Mouse (Mus musculus) cerebellum, adult 11-12 months (tissue): Measurements from ENCODE around the gene Mctp2.
"Not testable (repeated sequence)": the region's sequence is repeated elsewhere in the genome, so short reads cannot be mapped to it uniquely, and the experiment has no call there.

Source experiments
- DNase-seq: peaks from one replicate; pipeline ENCODE4 v3.0.0; 2022

Gene Mctp2

DNA sequence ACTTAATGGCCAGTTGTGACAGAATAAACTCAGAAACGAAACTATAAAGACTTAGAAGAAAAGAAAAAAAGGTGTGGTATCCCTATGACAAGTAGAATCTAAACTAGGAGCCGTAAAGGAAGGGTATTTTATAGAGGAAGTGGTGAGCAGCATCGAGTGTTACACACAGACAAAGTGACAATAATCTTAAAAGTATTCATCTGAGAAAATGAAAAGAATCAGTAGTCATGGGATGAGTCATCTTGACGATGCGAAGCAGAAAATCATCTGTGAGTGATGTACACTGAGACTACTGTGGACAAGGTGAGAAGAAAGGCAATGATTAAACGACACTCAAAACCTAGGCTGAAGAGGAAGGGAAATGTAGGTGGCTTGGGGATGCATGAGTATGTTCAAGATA lies 36.4 kb downstream of the Mctp2 start:
- DNase-seq = no peak

DNA sequence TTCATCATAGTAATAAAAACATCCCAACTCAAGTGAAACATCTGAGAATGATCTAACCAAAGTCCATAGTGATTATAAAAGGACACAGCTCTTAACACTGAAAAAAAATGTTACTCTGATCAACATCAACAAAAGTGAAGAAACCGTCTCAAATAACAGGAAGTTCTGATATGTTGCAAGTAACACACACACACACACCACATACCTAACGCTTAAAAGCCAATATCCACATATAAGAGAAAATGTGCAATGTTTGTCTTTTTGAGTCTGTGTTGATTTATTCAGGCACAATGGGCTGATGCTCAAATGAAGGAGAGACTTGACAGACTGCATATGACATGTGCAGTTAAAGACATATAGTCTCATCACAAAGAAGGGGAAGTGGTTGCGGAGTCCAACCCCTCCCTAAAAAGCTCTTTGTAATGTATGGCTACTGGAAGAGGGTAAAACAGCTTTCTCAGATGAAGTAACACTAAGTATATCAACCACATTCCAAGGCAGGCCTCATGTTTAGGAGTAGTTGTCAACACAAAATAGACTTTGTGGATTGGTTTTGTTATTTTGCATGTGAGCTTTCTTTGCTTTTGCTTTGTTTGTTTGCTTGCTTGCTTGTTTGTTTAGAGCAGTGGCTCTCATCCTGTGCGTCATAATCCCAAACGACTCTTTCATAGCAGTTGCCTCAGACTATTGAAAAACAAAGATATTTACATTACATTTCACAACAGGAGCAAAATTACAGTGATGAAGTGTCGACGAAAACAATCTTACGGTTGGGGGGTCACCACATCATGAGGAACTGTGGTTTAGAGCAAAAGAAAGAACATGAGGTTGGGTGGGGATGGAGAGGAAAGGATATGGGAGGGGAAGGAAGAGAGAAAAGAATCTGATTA lies 45.4 kb downstream of the Mctp2 start:
- DNase-seq = no peak

DNA sequence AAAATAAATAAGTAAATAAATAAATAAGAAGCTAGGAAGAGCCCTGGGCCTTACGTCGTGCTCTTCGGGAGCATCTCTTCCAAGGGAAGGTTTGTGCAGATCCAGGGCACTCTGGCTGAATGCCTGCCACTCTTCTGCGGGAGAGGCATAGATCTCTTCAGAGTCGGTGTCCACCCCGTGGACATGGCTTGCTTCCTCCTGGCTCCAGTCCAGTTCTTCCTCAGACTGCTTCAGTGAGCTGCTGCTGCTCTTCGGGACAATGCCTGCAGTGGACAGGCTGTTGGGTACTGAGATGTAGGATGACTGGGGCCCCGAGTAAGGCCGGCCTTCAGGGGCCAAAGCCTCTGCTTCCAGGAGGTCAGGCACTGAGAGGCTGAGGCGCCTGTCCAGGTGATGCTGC lies 47.4 kb downstream of the Mctp2 start:
- DNase-seq = peak; percentile 2

DNA sequence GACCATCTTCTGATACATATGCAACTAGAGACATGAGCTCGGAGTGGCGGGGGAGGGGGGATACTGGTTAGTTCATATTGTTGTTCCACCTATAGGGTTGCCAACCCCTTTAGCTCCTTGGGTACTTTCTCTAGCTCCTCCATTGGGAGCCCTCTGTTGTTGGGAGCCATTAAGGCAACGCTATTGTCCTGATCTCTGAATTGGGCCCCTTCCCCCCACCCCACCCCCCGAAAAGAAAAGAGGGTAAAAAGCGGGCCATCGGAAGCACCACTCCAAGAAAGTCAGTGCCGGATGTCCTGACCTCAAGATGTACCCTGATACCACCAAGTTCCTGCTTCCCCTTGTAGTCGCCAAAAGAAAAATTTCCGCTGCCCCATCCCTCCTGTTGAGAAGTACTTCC lies 56.1 kb downstream of the Mctp2 start:
- DNase-seq = not testable (repeated sequence)

DNA sequence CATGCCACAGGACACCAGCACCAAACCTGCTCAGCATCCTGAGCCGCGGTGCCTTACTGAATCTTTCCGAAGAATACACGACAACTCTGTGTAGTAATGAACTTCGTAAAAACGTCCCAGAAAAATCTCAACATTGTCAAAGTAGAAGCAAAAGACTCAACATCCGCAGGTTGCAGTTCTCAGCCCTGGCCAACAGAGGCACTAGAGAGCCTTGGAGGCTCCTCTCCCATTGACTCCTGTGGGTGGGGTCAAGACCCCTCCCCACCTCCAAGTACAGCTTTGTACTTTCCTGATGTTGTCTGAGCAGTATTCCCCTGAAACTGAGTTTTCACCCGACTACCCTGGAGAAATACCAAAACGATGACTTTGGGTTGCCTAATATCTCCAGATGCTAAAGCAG lies 65.1 kb downstream of the Mctp2 start:
- DNase-seq = no peak

DNA sequence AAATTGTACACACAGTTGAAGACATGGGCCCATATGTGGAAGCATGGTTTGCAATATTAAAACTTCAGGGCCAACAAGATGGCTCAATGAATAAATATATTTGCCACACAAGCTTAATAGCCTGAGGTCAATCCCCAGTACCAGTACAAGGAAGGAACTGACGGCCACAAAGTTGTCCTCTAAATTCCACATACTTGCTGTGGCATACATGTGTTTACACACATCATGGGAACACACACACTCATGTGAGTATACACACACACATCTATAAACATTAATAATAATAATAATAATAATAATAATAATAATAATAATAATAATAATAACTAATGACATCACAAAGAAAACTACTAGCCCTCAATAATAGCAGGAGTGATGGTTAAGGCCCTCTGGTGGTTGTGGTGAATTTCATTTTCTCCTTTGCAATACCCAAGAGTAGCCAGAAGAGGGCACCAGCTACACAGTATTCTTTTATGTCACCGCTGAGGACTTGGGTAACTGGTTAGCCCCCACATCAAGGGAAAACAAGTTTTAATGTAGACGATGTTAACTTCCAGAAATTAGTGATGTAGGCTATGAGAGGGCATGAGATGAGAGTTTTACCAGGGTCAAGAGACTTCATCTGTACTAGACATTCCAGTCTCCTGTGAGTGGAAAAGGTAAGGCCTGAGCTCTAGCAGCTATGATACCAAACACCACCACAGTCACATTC lies 66.5 kb downstream of the Mctp2 start:
- DNase-seq = no peak

DNA sequence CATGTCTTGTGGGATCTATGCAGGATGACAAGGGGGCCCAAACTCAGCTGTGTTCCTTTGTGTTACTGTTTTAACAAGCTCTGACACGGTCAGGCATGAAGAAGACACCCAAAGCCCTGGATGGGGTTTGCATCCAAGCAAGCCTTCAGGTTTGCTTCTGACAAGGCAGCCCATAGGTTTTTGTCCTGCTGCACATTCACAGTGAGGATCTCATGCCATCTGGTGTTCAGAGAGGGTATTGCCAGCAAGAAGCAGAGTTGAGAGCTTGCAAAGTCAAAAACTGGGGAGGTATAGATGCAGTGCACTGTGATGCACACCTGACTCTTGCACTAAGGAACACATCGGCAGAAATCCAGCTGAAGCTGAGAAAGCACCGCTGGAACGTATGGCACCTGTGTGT lies 67.8 kb downstream of the Mctp2 start:
- peak; percentile 5 for DNase-seq

DNA sequence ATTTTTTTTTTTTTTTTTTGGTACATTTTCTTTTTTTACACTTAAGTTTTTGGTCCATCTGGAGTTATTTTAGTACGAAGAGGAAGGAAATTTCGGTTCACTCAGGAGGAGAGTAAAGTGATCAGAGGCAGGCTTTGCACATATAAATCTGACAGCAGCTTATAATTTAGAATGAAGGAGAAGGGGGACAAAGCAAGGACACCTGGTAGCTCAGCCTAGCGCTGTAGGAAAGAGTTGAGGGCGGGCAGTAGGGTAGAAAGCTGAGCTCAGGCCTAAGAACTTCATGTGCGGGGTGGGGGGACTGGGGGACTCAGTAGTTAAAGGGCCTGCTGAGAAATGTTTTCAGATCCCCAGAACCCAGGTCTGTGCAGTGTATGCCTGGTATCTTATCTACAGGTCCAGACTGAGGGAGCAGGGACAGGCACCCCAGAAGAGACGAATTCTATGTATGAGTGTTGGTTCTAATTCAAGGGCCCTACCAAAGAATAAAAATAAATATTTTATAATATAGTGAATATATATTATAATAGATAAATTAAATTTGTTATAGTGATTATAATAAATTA lies 71.9 kb downstream of the Mctp2 start:
- DNase-seq = no peak

DNA sequence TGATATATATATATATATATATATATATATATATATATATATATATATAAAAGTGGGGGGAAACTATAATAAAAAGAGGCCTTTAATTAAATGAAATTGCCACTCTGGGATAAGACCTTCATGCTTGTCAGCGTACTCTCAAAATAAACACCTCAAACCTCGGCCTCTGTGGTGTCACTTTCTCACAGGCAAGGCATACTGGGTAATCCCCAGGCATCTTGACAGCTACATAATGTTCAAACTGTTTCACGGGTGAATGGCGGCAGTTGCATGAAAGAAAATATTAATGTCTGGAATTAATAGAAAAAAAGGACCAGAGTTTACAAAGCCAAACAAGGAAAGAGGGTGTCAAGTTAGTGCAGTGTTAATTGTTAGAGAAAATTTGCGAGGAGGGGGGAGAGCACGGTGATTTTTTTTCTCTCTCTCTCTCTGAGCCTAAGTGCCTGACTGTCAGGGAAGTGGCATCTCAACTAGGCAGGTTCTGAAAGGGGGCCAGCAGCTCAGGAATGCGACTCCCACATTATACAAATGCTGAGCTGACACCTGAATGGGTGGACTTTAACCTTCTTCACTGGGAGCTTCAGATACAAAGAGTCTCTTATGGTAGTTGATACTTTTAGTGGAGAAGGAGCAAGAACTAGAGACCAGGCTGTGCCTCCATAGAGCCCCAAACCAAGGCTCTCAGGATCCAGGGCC lies 75.1 kb downstream of the Mctp2 start:
- DNase-seq = no peak

DNA sequence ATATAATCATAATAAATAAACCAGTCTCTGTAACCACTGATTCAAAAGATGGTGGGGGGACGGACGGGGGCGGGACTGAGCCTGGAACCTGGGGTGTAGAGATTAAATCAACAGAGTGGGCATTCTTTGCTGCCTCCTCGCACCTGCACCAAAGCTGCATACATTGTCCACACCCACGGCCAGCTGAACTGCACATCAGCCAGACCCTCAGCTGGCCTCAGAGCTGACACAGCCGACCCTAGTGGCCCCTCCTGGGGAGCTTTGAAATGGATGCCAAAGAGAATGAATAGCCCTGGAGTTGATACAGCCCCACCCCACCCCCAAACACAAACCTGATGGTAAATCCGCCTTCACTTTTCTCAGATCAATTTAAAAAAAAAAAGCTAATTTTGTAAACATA lies 76.5 kb downstream of the Mctp2 start:
- DNase-seq = no peak

DNA sequence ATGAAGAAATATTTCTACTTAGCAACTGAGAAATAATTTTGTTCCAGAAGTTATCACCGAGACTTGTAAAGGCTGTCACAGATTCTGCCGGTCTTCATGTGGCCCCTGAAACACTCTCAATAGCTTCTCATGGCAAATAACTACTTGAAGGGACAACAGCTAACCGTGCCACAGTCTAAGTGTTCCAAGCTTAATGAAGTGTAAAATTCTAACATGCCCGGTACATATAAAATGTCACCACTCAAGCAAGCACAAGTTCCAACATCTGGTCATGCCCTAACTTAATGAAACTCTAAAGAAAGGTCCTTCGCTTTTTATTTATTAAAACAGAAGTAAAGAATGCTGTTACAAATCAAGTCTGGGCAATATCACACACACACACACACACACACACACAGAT lies 82.8 kb downstream of the Mctp2 start:
- no peak for DNase-seq

DNA sequence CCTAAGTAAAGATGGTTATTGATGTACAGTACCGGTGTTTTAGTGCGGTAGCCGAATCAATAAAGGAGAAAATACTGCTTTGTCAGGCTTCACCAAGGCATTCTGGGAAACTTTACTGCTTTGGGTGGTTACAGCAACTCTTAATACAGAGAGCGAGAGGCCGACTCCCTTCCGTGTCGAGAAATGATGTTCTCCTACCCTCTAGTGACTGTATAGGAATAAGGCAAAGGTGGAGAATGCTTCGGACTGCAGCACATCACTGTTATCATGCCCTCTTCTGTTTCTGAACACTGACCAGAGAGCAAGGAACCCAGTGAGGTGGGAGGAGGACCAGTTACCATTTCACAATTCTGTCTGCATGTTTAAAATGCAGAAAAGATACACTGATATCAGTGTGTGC lies 83.9 kb downstream of the Mctp2 start:
- DNase-seq = no peak

DNA sequence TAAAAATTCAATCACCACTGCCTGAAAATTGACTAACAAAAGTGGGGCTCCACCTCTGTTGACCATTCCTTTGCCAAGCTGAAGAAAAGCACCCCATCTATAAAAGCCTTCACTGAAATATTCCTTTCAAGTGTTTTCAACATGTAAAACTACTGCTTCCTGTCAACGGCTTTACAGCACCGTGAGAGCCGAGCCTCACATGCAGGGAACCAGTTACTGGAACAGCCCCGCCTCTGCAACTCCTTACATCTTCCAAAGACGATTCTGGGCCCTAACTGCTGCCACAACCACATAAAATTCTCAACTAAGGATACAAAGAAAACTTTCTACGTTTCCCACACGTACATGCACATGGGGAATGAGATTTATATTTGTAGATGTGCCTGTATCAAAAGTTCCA lies 88.4 kb downstream of the Mctp2 start:
- DNase-seq = no peak

DNA sequence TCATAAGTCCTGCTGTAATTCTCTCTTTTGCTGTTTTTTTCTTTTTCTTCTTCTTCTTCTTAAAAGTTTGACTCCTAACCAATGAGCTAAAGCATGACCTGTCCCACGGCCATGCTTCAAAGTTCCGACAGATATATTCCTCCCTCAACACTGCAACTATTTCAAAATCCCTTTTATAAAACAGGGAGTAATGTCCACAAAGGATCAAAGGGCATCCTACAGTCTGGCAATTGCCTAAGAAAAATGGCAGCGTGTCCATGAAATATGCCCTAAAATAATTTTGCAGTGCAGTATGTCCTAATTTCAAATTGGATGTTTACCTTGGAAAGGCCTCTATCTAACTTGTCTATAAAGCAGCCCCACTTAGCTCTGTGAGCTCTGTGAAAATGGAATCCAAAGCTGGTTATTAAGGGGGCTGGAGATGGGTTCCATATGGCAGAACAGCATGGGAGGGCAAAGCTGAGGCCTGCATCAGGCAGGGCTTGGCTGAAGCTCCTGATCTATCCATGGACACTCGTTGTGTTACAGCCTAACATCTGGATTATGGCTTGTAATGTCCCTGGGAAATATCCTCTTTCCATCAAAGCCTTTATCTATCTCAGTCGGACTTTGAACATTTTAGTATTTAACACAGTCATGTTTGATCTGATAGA lies 90.7 kb downstream of the Mctp2 start:
- no peak for DNase-seq

DNA sequence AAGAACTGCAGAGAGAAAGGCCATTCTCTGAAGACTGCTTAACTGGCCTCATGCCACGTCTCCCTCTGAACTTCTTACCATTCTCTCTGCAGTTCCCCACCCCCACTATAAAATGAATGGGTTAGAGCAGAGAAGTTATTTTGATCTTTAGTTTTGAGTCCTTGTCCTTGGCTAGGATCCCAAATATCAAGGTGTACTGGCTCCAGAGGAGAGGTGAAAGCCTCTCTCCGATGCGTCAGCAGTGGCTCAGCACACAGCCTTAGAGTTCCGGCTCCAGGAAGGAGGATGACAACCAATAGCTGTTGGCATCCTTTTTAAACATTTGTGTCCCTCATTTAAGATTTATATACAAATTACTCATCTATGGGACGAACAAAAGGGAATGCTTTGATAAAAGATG lies 96.2 kb downstream of the Mctp2 start:
- no peak for DNase-seq

DNA sequence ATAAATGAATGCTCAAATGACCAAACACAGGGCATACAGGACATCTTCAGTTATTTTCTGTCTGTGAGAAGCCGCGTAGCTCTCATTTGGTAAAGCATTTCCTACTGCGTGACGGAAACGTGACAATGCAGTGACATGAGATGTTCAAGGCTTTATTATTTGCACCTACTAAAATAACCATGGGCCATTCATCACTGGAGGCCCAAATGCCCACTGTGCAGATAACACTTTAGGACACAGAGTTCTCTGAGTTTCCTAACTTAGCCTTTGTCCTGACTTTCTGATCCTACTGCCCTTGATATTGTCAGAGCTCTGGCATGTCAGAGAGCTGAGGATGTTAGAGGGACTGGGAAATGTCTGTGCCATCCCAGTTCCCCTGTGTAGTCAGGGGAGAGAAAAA lies 97.1 kb downstream of the Mctp2 start:
- DNase-seq = no peak

DNA sequence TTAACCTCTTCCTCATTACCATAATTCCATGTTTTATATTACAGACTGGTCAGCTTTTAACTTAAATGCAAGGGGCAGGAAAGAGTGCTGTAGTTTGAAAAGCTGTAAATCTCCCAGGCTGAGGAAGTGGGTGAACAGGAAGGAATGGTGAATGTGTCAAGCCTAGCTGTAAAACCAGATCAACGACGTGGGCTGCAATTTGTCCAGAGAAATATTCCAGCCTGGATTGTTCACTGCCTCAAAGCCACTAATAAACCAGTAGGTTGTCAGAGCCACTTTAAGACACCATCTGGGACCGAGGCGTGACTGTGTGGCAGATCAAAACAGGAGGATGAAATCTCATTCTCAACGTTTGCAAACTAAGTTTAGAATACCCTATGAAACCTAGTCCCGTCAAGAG lies 99.6 kb downstream of the Mctp2 start:
- no peak for DNase-seq

DNA sequence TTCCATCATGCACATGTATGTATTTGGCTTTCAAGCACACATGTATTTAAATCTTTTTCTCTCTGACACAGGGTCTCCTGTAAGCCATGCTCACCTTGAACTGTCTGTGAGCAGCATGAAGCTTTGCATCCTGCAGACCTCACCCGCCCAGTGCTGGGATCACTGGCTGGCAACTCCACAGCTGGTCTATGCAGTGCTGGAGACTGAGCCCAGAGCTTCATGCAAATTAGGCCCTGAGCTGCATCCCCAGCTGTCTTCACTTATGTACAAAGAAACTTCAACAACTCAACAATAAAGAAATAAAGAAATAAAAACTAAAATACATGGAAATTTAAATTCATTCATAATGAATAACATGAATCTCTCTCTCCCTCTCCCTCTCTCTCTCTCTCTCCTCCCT lies 110.7 kb downstream of the Mctp2 start:
- no peak for DNase-seq

DNA sequence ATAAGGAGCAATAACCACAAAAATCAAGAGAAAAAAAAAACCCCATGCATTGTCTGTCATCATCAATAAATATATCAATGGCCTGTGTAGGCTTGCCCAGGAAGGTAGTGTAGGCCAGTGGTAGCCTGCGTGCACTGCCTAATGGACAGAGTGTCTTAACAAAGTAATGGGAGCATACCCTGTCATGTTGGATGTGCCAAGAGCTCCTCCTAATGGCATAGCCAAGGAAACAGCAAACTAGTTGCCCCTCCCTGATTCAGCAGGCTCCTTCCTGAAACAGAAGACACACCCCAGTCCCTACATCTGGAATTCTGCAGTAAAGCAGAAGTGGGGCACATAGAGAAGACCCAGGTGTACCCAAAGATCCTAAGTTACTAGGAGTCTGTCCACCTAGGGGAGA lies 113.1 kb downstream of the Mctp2 start:
- DNase-seq = no peak

DNA sequence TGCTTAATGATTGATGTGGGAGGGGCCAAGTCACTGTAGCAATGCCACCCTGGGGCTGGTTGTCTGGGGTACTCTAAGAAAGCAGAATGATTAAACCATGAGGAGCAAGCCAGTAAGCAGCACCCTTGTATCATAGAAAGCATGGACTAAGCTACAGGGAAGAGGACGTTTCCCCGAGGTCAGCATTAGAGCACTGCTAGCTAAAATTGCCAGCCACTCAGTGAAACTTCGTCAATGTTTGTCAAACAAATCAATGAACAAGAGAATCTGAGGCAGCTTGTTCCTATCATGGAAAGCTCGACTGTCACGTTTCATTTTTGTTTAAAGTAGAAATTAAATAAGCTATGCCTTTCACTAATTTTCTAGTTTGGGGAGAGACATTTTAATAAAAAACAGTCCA lies 124.8 kb downstream of the Mctp2 start:
- no peak for DNase-seq

DNA sequence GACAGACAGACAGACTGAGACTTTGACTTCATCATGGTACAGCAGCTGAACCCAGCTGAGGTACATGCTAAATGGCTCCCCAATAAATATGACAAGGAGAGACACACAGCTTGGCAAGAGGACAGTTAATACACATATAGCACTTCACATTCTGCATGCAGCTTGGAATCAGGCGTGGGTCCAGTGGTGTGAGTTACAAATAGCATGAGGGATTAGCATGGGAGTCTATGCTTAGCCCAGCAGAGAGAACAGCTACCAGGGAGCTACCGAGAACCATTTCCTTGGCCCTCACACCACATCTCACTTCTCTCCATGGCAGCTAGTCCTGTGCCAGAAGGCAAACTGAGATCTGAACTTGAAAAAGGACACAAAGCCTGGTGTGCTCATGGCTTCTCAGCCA lies 137.1 kb downstream of the Mctp2 start:
- no peak for DNase-seq

DNA sequence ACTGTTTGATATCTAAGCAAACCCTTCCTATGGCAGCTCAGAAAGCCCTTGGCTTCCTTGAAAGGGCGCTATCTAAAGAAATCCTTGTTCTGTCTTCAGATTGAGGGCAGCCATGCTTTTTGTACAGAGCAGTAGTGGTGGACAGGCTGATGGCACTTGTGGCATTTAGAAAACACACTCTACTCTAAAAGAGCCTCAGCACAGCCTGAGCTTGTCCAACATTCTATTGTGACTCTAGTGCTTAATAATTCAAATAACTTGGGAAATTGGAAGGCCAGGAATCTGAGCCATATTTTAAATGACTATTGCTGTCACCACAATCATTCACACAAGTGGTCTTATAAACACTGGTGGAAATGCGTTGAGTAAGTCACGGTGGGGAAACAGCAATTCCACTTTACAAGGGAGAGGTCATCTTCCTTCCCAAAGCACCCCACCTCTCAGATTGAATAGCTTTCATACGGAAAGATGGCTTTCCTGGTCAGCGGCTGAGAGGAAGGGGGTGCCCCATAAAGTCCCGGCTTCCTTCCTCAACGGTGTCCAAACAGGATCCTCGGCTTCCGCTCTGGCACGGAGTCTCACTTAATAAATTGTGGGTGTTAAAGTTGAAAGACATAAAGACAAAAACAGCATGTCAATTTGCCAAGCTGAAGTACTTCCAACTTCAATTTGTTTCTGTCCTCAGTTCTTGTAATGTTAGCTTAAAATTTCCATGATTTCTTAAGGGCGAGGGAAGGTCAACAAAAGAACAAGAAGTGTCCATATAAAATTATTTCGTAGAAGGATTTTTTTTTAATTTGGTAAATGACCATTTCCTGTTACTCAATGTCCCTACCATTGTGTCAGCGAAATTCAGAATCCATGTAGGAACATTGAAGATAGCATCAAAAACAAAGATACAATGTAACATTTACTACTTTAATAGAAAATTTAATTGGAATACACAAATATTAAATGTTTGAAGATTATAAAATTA lies 140.4 kb downstream of the Mctp2 start:
- no peak for DNase-seq
